Mouse (Mus musculus): ENCODE results near the gene Rusc1.
"Not testable (repeated sequence)": the region's sequence is repeated elsewhere in the genome, so short reads cannot be mapped to it uniquely, and the experiment has no call there.

Gene Rusc1

DNA sequence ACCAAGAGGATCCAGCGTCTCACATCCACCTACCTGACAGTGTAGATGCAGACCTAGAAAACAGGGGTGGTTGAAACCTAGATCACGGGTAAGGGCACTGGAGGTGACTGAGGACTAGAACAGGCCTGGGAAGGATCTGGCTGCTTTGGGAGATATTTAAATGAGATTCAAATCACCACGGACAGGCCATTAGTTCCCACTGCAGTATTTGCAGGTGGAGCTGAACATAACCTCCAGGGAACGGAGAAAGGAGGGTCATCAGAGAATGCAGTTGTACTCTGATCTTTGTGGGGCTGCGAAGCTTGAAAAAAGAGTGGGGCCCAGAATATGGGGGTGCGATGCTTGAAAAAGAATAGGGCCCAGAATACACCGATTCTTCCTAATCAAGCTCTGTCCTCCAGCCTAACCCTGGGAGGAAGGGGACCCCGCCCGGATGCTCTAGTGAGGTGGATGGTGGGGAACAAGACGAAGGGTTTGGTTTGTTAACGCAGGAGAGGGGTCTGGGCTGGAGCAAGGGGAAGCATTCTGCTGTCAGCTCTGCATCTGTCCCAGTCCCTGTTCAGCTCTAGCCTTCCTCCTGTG is 511 bp downstream of the Rusc1 start:
- peak; percentile 41 for DNase-seq (ENCODE audit: low read depth, low spot score)

- DNase-seq (ENCODE audit: low read depth, low spot score): peak; percentile 29
Observed at GRCm38 (mm10) chr3:89091811-89092508, 1.2 kb downstream of the Rusc1 start.

DNA sequence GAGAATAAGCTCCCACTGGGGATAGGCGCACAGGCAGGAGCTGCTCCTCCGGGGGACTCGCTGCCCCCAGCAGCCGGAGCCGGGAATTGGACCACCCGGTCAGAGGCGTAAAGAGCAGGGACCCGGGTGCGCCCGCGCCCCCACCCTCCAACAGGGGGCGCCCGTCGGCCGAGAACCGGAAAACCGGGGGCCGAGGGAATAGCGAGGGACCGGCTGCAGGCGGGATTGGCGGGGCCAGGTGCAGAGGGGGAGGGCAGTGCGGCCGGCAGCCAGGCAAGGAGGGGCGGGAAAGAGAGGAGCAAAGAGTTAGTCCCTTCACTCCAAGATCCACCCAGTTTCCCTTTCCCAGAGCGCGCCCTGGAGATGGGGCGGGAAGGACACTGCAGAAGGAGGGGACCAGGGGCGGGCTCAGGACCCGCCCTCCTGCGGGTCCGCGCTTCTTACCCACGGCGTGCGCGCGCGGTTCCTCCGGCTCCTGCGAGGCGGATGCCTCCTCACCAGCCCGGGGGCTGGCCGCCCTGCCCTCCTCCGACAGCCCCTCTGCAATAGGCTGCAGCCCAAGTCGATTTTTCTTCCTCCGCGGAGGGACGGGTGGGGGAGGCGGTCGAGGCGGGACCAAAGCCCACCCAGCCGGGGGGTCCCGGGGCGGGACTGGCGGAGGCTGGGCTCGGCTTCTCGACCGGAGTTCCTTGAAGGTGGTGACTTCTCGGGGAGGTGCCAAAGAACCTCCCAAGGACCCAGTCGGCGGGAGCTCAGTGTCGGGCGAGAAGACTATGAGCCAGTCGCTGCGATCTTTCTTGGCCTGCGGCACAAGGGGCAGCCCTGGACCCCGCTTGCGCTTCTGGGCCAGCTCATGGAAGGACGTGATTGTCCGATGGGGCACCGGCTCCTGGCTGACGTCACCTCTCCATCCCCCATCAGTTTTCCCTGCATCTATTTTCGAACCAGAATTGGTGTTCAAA is 2.1 kb downstream of the Rusc1 start:
- peak; percentile 90 for DNase-seq (ENCODE audit: low read depth, low spot score)

DNA sequence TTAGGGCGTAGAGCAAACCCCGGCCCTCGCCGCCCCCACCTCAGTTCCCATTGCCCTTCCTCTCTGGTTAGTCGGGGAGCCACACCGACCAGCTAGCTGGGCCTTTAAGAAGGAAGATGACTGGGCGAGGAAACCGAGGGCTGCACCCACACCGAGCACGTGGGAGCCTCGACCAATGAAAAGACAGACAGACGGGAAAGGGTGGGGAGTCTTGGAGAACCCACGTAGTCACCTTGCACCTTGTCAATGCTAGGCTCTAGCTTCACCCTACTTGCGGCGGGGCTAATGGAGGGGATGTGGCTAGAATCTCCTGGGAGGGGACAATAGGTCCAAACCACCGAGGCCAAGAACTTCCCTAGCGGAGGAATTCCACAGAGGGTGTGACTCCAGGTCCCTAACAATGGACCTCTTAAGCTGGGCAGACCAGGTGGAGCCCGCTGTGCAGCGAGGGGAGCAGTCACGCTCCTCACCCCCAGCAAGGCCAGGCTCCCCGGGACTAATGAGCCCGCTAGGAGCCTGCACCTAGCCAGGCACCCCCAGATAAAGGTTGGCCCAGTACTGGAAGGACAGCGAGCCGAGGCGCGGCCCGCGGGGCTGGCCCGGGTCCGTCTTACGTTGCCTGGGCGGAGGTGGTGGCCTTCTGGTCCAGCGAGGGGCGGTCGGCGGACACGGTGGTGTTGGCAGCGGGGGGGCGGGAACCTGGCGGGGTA is 3.1 kb downstream of the Rusc1 start:
- peak; percentile 97 for DNase-seq (ENCODE audit: low read depth, low spot score)

- no peak for DNase-seq (ENCODE audit: low read depth, low spot score)
Observed at GRCm38 (mm10) chr3:89088974-89089373, 4.1 kb downstream of the Rusc1 start.

- peak; percentile 85 for DNase-seq (ENCODE audit: low read depth, low spot score)
Observed at GRCm38 (mm10) chr3:89087338-89088110, 5.6 kb downstream of the Rusc1 start.

DNA sequence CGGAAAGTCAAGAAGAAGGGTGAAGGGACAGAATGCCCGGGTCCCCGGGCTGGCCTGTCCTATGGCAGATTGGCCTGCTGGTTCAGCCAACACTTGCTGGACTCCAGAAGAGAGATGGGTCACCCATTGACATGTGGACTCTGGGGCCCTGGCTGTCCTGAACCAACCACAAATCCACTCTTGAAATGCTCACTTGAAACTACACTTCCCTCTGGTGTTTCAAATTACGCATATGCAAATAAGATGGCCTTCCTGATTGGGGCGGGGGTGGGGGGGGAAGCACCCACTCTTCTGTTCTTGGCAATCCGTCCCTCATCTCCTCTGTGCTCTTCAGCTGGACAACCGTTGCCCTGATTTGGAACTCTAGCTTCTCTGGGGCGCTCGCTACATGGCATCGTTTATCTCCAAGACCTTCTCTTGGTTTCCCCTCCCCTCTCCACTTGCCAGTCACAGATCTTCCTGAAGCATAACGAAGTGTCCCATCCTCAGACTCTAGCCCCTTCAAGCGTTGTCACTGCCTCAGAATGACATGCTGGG is 8.4 kb downstream of the Rusc1 start:
- no peak for DNase-seq (ENCODE audit: low read depth, low spot score)

DNA sequence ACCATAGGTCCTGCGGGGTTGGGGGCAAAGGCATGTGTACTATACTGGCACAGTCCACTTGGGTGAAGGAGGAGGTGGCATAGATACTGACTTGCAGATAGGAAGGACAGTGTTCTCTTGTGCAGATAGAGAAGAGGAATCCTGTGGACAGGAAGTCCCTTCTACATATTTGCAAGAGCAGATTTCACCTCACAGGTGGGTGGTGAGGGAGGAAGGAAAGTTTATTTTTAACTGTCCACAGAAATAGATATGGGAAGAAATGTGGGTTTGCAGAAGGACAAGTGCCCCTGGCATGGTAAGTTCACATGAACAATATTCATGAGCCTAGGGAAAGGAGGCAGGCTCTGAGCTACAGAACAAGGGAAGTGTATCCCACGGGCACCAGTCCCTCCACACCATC is 9.0 kb downstream of the Rusc1 start:
- DNase-seq (ENCODE audit: low read depth, low spot score): peak; percentile 46

GRCm38 (mm10) chr3:89082287-89082686 is 10.8 kb downstream of the Rusc1 start:
- not testable (repeated sequence) for DNase-seq (ENCODE audit: low read depth, low spot score)

GRCm38 (mm10) chr3:89077383-89077782 is 15.7 kb downstream of the Rusc1 start:
- DNase-seq (ENCODE audit: low read depth, low spot score): no peak

GRCm38 (mm10) chr3:89067265-89067664 is 25.8 kb downstream of the Rusc1 start:
- peak; percentile 58 for DNase-seq (ENCODE audit: low read depth, low spot score)

- DNase-seq (ENCODE audit: low read depth, low spot score): no peak
Observed at GRCm38 (mm10) chr3:89061696-89062095, 31.4 kb downstream of the Rusc1 start.

GRCm38 (mm10) chr3:89058783-89059182 is 34.3 kb downstream of the Rusc1 start:
- peak; percentile 68 for DNase-seq (ENCODE audit: low read depth, low spot score)

- DNase-seq (ENCODE audit: low read depth, low spot score): peak; percentile 64
Observed at GRCm38 (mm10) chr3:89058361-89058760, 34.8 kb downstream of the Rusc1 start.

DNA sequence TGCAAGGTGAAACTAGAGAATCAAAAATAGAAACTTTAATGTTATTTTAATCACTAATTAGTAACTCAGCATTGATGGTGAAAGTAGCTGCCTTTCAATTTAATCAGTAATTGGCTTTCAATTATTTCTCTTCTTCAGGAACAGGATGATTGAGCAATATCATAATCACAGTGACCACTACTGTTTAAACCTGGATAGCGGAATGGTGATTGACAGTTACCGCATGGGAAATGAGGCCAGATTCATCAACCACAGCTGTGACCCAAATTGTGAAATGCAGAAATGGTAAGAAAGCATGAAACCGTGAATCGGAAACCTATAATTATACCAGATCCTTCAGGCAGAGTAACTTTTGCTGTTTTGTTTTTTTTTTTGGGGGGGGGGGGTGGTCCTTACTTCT is 49.8 kb downstream of the Rusc1 start:
- DNase-seq (ENCODE audit: low read depth, low spot score): no peak

Measured in brain, adult 2 months (tissue).